Mouse (Mus musculus) liver, adult (tissue): ENCODE measurements around the gene Gfod1.

Source experiments
- GATA4 ChIP-seq: IDR thresholded peaks from 2 replicates; pipeline ENCODE4 v1.6.1; 2014; ENCODE audit warnings: mild to moderate bottlenecking, low read length; ENCODE audit not compliant: insufficient replicate concordance

Gene Gfod1

GRCm38 (mm10) chr13:43252105-43252790 is 51.7 kb downstream of the Gfod1 start:
- TF ChIP-seq GATA4: no peak

GRCm38 (mm10) chr13:43251391-43251790 is 52.6 kb downstream of the Gfod1 start:
- TF ChIP-seq GATA4: no peak

GRCm38 (mm10) chr13:43250653-43251052 is 53.3 kb downstream of the Gfod1 start:
- TF ChIP-seq GATA4: no peak

- no peak for TF ChIP-seq GATA4
Measured at GRCm38 (mm10) chr13:43250106-43250505, 53.9 kb downstream of the Gfod1 start.

GRCm38 (mm10) chr13:43248381-43248780 is 55.6 kb downstream of the Gfod1 start:
- TF ChIP-seq GATA4: no peak

- no peak for TF ChIP-seq GATA4
Measured at GRCm38 (mm10) chr13:43246876-43247275, 57.1 kb downstream of the Gfod1 start.

GRCm38 (mm10) chr13:43243793-43244192 is 60.2 kb downstream of the Gfod1 start:
- no peak for TF ChIP-seq GATA4

- TF ChIP-seq GATA4: no peak
Measured at GRCm38 (mm10) chr13:43243240-43243639, 60.7 kb downstream of the Gfod1 start.

- TF ChIP-seq GATA4: no peak
Measured at GRCm38 (mm10) chr13:43241750-43242149, 62.2 kb downstream of the Gfod1 start.

- no peak for TF ChIP-seq GATA4
Measured at GRCm38 (mm10) chr13:43241069-43241468, 62.9 kb downstream of the Gfod1 start.

GRCm38 (mm10) chr13:43239790-43240216 is 64.2 kb downstream of the Gfod1 start:
- no peak for TF ChIP-seq GATA4

GRCm38 (mm10) chr13:43236630-43237029 is 67.3 kb downstream of the Gfod1 start:
- peak; percentile 78 for TF ChIP-seq GATA4

- no peak for TF ChIP-seq GATA4
Measured at GRCm38 (mm10) chr13:43235982-43236381, 68.0 kb downstream of the Gfod1 start.

- no peak for TF ChIP-seq GATA4
Measured at GRCm38 (mm10) chr13:43235586-43235910, 68.4 kb downstream of the Gfod1 start.

GRCm38 (mm10) chr13:43234869-43235585 is 68.9 kb downstream of the Gfod1 start:
- TF ChIP-seq GATA4: no peak

GRCm38 (mm10) chr13:43233331-43233730 is 70.6 kb downstream of the Gfod1 start:
- no peak for TF ChIP-seq GATA4
